Mouse (Mus musculus) monocyte, adult 2 months (primary cell): Measurements from ENCODE around the gene Cttn.

Experiments used
- DNase-seq, 2 experiments: peaks; one replicate each; pipeline ENCODE4 v3.0.0; 2022; ENCODE audit warnings: low spot score in 2 of 2, low read depth in 1 of 2

Cttn gene

GRCm38 (mm10) chr7:144402492-144402891 is 68.3 kb downstream of the Cttn start:
- DNase-seq, result no peak

DNA sequence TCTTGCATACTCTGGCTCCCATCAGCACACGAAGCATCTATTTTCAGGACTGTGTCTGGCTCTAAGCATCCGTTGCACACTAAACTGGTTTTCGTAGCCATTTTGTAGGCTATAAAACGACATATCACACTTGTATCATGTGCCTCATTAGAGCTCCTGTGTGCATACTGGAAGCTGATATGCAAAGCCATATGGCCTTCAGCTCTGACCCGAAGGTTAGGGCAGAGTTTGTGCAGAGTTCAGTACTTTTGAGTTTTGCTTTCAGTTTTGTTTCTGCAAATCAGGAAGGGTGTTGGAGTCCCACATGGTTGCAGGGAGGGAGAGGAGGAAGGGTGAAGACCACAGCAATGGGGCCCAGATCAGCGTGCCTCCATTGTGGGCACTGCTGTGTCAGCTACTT is 79.1 kb downstream of the Cttn start:
- no peak for DNase-seq

DNA sequence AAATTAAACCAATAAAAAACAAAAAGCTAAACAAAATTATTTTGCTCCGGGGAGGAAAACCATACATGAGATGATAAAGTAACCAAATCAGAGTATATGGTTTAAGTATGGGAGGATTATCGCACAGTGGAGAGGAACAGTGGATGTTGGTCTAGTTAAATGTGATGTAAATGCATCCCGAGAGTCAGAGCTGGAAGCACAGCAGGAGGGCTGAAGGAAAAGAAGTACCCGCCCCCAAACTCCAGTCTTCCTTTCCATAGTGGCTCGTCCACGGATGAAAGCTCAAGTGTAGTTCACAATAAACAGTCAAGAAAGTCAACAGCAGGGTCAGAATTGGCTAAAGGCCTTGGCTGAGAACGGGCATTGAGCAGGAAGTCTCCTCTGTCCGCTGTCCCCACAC is 80.1 kb downstream of the Cttn start:
- no peak for DNase-seq

DNA sequence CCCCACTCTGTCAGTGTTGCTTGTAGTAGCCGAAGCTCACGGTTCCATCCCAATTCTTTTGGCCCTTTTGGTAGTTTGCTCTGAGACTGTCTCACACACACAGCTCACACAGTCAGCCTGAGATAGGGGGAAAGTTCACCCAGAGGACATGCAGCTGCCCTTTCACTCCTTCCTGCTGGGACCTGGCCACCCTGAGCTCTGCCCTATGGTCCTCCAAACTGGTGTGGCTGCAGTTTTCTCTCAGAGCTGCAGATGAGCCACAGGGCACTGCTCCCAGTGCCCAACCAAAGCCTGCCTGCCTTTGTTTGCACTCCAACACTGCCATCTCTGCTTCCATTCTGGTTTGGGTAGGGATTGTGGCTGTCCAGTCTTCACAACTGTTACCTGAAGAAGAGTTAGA is 81.1 kb downstream of the Cttn start:
- DNase-seq, result no peak

DNA sequence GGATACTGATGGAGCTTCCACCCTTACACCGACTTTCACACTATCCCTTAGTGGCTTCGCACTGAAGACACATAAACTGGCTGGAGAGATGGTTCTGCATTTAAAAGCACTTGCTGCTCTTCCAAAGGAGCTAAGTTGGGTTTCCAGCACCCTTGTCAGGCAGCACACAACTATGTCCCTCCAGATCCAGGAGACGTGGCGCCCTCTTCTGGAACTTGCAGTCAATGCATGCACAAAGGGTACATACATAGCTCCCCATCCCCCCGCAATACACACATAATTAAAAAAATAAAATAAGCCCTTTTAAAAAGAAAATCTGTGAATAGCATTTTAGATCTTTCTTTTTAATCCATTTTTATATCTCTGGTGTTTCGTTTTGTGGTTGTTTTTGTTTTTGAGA is 83.3 kb downstream of the Cttn start:
- DNase-seq, result no peak
